Mouse (Mus musculus) telencephalon, adult 2 months (tissue): ENCODE measurements around the gene D130043K22Rik.
A peak's percentile ranks its signal among the peaks of the same experiment; 100 is the strongest.

ENCODE experiments used
- DNase-seq: peaks from one replicate; pipeline ENCODE4 v3.0.0-alpha.2; 2011; ENCODE audit warnings: low read depth, low spot score

Gene D130043K22Rik

DNA sequence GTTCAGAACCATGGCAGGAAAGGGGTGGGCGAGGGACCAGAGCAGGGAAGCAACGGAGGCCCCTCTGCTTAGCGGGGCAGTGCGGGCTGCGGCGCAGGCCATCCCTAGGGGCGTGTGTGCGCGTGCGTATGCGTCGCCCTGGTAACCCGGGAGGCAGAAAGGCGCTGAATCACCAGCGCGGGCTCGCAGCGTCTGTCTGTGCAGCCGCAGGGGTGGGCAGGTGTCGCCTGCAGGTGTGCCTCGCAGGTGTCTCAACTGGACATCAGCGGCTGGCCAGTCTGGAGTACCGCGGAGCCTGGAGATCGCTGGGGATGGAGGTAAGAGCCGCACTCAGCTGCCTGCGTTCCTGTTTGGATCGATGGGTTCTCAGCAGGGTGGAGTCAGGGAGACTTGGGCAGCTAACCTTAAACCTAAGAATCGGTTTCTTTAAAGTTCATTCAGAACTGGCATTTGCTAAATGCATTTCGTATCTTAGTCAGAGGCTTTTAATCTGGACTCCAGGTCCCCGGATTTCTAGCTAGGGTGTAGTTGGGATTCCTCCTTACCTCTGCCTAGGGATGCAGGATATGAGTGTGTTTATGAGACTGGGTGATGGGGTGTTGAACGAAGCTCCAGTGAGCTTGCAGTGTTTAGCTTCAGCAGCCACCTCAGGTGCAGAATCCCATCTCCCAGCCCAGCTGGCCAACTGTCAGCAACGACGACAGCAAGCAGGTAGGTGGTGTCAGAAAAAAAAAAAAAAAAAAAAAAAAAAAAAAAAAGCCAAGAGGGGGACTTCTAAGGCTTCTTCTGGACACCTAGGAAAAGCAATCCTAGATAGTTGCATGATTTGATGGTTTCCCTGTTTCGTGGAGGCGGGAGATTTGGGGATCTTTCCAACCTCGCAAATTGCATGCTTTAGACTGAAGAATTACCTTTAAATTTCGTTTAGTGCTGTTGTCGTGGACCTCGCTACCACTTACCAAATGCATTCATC, at the start of gene D130043K22Rik:
TSS of gene D130043K22Rik (plus strand) at position 153 of the 973 bp plus-strand sequence.
- DNase-seq: peak; percentile 39

DNA sequence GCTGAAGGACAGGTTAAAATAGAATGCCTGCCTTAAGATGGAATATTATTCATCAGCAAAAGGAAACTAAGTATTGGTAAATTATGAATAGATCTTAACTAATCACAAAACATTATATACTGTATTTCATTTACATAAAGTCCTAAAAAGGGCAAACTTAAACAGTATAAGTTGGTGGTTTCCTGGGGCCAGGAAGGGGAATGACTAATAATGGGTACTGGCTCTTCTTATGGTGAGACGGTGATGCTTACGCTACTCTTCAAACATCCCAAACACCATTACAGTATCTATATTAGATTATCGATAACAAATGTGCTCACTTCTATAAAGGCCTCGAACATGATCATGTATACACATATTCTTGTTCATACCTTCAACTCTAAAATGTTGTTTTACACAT, 46.2 kb upstream of the D130043K22Rik start:
- no peak for DNase-seq

DNA sequence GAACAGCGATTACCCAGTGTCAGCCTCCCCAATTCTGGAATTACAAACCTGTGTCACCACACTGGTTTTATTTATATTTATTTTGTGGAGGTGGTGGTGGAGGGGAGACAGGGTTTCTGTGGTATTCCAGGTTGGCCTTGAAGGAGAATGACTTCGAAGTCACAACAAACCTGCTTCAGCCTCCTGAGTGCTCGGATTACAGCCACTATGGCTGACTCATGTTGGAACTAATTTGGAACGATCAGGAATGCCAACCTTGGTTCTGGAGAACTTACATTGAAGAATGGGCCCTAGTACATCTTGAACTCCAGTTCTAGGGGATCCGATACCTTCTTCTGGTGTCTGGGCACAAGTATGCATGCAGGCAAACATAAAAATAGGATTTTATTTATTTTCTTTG, 45.6 kb upstream of the D130043K22Rik start:
- no peak for DNase-seq

DNA sequence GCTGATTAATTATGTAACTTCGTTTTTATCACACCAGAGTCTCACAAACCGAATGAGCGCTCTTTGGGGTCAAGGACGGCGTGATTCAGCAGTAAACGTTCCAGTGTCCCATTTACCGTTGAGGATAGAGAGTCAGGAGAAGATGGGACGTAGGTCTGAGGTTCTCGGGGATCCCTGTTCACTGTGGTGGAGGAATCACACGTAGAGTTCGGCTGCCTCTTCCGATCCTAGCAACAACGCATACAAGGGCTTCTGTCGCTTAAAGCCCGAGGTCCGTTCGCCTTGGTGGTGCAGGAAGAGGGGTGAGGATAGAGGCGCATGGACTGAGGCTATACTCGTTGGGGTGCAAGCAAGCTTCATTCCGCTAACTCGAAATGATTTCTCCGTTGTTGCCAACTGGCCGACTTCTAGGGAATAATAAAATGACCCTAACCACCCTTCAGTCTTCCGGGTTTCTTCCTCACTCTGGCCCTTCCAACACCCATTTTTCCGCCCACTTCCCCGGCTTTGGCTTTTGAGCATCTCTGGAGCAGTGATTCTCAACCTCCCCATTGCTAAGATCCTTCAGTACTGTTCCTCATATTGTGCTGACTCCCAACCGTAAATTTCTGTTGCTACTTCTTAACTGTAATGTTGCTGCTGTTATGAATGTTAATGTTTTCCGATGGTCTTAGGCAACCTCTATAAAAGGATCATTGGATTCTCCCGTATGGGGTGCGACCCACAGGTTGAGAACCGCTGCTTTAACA, 44.8 kb upstream of the D130043K22Rik start:
- DNase-seq: peak; percentile 21

DNA sequence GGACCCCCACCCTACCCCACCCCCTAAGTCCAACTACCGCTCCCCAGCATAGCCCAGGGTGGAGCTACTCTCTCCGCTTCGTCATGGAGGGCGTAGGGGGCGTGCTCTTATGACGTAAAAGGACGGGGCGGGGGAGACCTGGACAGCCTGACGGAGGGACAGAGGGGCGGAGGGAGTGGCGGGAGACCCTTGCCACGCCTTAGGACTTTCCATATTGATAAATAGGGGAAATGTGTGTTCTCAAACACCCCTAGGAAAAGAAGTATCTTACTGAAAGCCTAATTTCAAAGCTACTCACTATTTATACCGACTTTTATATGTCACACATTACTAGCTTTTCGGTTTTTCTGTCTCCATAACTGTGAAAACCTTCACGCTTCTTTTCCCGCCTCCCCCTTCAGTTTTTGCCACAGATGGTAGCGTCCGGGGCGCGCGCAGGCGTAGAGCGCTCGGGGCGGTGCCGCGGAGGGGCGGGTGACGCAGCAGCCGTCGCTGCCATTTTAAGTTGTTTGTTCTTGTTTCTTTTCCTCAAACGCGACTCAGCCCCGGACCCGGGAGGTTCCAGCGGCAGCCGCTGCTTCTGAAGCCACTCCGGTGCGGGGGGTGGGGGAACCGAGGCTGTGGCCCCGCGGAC, 44.1 kb upstream of the D130043K22Rik start:
- DNase-seq: peak; percentile 97

DNA sequence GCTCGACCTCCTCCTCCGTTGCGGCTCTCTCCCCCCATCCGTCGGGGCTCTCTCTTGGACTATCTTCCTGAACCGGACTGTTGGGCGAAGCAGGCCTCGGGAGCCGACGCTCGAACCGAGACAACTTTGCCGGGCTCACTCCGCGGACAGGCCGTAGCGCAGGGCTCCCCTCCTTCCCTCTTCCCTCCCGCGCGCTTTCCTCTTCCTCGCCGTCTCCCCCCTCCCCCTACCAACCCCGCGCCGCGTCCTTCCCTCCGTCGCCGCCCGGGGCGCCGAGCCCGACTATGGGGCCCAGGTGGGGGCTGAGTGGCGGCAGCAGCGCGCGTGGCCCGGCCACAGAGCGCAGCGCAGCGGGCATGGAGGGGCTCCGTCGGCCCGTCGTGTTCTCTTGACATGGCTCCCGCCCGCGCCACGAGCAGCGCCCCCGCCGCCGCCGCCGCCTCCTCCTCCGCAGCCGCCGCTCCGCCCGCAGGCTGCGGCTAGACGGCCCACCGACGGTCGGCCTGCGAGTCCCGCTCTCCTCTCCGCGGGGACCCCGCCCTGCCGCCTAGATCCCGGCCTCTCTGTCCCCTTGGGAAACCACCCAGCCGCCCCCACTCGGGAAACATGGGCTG, 43.5 kb upstream of the D130043K22Rik start, which contains the start of gene BC005537:
TSS of gene BC005537 (plus strand) at position 350 of the 614 bp plus-strand sequence.
- no peak for DNase-seq

DNA sequence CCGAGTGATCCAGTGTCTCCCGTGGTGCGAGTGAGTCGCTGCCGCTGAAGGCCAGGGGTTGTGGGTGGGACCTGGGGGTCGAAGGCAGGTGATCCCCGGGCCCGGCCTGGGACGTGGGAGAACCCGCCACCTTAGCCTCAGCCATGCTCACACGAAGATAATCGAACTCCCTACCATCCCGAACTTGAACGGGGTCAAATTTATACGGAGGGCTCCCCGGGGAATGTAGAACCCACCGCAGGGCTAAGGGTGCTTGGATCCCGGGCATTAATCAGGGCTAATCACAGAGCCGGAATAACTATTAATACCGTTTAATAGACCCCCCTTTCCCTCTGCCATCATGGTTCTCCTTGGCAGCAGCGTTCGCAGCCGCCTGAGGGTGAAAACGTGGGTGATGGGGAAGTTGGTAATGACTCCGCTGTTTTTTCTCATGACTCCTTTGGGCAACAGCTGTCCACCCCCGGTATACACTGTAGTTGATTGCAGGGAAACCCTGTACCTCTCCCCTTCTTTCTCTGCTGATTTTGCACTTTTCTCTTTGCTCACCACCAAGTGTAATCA, 42.7 kb upstream of the D130043K22Rik start:
- peak; percentile 18 for DNase-seq

DNA sequence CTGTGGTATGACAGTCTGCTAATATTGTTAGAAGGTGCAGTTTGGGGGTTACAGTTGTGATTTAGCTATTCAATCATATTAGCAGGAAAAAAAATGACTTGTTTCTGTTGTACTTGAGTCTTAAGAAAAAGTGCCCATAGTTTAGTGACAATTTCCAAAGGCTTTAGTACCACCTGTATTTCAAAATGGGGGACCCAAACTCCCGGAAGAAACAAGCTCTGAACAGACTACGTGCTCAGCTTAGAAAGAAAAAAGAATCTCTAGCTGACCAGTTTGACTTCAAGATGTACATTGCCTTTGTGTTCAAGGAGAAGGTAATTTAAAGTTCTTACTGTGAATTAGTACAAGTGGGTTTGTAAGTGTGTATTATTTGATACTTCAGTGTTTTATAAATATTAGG, 41.7 kb upstream of the D130043K22Rik start:
- DNase-seq: no peak

DNA sequence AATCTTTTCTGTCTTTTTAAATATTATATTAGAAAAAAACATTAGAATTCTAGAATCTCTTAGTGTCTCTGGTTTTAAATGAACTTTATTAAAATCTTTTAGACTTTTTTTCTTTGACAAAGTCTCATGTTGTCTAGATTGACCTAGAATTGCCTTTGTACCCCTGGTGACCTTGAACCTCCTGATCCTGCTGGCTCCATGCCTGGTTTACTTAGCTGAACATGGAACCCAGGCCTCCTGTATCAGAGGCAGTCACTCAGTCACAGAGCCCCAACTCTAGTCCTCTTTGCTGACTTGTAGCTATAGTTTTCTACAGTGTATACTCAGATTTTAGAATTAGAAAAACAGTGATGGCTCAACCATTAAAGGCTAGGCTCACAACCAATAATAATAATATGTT, 38.9 kb upstream of the D130043K22Rik start:
- no peak for DNase-seq

DNA sequence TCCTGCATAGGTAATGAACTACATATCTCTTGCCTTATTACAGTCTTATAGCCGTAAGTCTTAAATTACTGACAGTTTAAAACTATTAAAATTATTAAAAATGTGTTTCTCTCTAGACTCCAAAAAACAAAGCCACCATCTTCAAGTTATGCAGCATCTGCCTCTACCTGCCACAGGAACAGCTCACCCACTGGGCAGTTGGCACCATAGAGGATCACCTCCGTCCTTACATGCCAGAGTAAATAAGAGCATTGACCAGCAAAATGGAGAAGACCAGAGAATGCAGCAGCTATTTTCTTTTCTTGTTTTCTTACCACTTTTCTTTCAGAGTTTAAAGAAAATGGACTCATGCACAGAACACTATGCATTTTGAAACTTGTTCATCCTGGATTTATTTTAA, 32.4 kb upstream of the D130043K22Rik start:
- no peak for DNase-seq

DNA sequence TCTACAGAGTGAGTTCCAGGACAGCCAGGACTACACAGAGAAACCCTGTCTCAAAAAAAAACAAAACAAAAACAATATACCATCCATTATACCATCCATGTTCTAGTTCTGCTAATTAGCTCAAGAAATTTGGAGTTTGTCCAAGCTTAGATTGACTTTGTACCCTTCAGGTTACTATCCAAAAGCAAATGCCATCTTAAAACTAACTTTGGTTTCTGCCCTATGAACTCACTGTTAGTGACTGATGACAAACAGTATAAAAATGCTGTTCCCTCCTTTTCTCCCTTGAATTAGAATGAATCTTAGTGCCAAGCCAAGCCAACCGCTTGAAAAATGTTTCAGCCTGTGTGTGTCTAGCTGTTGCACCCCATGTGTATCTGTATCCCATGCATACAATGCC, 30.3 kb upstream of the D130043K22Rik start:
- no peak for DNase-seq

DNA sequence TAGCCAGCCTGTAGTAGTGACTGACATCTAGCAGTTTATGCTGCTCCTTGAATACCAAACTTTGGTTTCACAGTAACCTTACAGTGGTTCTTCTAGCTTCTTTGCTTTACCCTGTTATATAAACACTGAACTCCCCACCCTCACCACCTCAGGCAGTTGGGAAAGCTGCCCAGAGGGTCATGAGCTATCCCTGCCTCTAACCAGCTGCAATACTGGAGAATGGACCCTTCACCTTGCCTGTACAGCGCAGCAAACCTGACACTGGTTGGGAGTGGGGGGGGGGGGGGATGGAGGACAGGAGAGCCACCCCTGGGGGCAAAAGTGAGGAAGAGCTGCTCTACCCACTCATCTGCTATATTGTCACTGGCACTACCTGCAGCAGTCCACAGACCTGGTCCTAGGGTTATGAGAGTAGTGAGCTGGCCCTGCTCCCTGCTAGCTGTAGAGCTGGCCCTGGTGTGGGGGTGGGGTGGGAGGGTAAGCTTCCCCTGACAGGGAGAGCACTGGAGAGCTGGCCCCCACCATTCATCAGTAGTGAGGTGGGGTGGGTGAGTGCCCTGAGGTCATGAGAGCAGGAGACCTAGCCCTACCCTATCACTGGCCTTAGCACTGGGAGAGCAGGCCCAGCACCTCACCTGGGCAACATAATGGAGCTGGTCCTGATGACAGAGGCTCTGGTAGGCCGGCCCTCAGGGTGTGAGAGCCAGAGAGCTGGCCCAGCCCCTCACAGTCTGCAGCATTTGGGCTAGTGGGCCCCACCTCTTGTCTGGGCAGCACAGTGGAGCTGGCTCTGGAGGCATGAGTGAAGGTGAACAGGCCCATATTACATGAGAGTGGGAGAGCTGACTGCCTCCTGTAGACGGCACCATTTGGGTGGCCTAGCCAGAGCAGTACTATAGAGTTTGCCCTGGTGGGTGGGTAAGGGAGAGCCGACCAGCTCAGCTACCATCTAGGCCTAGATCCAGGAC, 28.5 kb upstream of the D130043K22Rik start:
- no peak for DNase-seq

DNA sequence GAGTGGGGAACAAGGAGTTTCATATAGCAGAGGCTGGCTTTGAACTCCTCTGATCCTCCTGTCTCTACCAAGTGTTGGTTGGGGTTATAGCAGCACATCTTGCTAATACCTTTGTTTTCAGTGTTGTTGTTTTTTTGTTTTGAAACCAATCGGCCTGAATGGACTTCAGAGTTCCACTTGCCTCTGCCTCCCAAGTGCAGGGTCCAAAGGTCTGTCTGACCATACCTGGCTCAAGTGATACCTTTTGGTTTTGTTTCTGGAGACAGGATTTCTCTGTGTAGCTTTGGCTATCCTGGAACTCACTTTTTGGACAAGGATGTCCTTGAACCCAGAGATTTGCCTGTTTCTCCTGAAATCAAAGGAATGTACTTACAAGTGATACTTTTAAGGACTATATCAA, 25.0 kb upstream of the D130043K22Rik start:
- no peak for DNase-seq

DNA sequence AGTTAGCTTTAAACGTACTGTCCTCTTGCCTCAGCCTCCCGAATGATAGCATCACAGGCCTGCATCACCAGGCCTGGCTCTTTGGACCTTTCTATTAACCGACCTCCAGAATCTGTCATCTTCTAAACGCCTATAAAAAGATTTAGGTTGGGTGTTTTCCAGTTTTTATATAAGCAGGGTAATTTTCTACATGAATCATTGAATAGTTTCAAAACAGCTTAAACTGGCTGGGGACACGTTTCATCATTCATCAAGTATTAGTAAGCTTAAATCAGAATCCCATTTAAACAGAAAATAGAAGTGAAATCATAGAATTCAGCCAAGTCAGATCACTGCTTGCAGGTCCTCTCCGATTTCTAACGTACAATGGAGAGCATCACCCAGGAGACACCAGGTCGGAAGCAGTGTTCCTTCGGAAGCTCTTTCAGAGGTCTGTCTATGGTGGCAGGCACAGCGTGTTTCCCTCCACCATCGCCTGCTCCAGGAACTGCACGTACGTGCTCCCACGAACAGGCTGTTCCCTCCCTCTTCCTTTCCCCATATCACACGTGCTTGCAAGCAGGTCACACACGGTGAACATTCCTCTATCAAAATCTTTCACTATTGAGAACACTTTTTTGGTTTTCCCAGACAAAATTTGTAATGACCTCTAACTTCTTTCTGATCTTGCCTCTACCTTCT, 22.1 kb upstream of the D130043K22Rik start:
- peak; percentile 40 for DNase-seq

DNA sequence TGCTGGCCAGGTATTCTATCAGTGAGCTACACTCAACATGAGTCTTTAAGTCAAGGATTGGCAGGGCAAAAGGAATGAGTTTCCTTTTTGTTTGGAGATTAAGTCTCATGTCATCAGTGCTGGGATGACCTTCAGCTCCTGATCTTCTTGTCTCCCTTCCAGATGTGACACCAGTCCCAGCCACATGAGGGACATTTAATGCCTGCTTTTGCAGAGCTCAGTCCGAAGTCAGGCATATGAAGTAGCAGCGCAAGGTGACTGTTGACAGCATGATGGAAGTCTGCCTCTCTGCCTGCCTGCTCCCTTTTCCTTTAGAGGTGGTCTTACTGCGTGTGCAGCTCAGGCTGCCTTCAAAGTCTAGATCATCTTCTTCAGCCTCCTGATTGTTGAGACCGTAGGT, 20.3 kb upstream of the D130043K22Rik start:
- no peak for DNase-seq

DNA sequence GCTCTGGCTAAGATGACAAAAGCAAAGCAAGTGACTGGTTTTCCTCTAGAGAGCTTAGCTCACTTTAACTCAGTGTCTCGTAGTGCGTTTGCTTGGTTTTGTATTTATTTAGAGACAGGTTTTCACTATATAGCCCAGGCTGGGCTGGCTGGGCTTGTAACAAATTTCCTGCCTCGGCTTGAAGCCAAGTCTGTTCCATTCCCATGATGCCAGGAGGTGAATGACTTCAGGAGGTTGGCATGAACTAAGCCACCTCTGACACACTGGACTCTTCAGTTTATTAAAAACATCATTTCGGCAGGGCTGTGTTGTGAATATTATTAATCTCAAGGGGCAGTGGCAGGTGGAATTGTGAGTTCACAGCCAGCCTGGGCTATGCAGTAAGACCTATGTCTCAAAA, 19.3 kb upstream of the D130043K22Rik start:
- no peak for DNase-seq

DNA sequence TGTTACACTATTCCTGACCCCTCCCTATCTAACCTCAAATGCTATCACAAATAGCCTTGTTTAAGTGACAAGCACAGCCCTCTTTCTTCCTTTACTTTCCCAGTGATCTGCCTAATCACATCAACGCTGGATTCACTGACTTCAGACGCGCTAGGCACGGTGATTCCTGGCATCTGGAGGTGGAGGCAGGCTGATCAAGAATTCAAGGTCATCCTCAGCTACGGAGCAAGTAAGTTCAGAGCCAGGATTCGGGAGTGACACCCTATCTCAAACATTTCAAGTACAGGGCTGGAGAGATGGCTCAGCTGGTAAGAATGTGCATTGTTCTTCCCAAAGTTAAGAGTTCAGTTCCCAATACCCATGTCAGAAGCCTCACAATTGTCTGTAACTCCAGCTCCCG, 18.8 kb upstream of the D130043K22Rik start:
- no peak for DNase-seq

DNA sequence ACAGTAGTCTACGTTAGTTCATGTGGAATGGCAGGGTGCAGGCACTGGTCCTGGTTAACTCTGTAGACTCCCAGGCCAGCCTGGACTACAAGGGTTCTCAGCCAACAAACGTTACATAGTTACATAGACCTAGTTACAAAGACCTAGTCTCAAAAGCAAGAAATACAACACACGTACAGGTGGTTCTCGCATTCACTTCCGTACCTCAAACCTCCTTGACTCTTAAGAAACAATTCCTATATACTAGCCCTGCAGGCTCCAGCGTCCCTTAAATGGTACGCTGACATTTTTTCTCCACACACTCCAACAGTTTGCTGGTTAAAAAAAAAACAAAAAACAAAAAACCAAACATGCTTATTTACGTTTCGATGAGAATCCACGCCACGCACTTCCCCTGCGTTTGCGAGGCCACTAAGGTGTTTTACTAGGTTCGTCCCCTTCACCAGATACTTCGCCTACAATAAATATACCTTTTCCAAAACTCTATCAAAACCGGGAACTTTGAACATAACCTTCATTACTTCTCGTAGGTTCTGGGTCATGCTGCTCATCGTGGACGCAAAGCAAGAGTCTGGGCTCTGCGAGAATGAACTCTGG, 14.1 kb upstream of the D130043K22Rik start:
- DNase-seq: no peak
